Mouse (Mus musculus): ENCODE measurements around the gene Pmpca.

GRCm38 (mm10) chr2:26401023-26401422, 11.9 kb downstream of the Pmpca start:
- no peak for TF ChIP-seq CTCF (IDR thresholded peaks at IDR 0.05; ENCODE audit: insufficient read depth, low read length)
- no peak for TF ChIP-seq POLR2A (IDR thresholded peaks at IDR 0.05; ENCODE audit: borderline replicate concordance, extremely low read depth, low read depth, low read length)

Measured in lung, adult 2 months (tissue).